ENCODE assay signal across 15 mouse cellular contexts in the genomic region with DNA sequence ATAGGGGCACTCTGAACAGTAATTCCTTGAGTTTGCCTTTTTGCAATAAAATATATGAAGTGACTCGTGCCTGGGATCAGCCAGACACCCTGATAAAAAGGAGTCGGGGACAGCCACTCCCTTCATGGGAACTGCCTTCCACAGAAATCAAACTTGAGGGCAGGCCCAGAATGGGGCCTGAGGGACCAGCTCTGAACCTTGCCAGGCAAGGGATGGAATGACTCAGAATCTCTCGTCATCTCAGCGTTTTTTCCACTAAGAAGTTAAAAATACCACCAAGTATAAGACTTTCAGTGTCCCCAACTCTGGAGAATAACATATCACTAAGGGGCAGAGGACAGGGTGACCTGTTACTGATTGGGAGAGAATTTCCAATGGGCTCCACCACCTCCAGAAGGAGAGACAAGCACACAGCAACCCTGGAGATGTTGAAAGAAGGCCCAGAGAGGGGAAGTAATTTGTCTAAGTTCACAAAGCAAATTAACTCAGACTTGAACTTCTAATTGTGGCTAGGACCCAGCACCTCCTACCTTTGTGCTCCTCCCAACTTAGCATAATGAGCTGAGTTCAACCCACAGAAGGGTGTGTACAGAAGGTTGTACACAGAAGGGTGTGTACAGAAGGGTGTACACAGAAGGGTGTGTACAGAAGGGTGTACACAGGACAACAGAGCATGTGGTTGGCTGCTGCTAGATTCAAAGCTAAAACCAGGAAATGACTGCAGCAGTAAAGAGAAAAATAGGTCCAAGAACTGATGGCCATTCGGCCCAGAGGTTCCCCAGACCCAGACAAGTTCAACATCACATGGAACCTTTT. TPM values are rescaled to one million over a fixed set of nuclear protein-coding genes. Genes with fewer than 3 reads are reported as not detected.
DNase-seq lines count a peak whose midpoint lies in the region; ATAC-seq and TF ChIP-seq lines count a peak whose summit lies in the region.
"Had no signal": no experiment of that assay in that cellular context is flagged by ENCODE, and none has a peak within 500 bp of the region (broad histone marks: within the 10 kb centered on the region; RNA-seq: fewer than 3 reads in every experiment).

No protein-coding gene starts in this region.

- no peaks in the 10 kb centered on the region for H3K79me2 ChIP-seq in MEL (ENCODE audit: control insufficient read depth, insufficient read depth, low read length, poor library complexity)

- H3K4me3 ChIP-seq in heart, embryonic 12.5 days, result no peak overlapping the region
- no peak overlapping the region for H3K4me3 ChIP-seq in MEL (ENCODE audit: control insufficient read depth in 1 of 2, insufficient read depth in 1 of 2, low read depth in 2 of 2, low read length in 2 of 2)
- H3K4me3 ChIP-seq in stomach, embryonic 14.5 days (ENCODE audit: low read depth, low read length), result no peak overlapping the region
- no peak overlapping the region for H3K4me3 ChIP-seq in neural tube, embryonic 15.5 days (replicated peaks)
- H3K4me3 ChIP-seq: left cerebral cortex, adult 2 months; limb, embryonic 15.5 days had no signal

- peak; percentile 92 for DNase-seq in heart, adult 11 months
- DNase-seq in MEL (ENCODE audit: low read depth, low spot score), result peak; percentile 47
- peak; percentile 78 for DNase-seq in induced T-regulatory cell, adult 2 months (ENCODE audit: low read depth)
- DNase-seq in ovary, postnatal 10 days (ENCODE audit: low spot score), result no peak
- no peak for DNase-seq in T-cell, adult 2 months (ENCODE audit: low spot score)
- DNase-seq: kidney, adult 18-20 months; lung, postnatal 36 days; midbrain, embryonic 14.5 days had no signal

- no peak for TF ChIP-seq CTCF in MEL (IDR thresholded peaks at IDR 0.05 in 2 of 3, conservative IDR thresholded peaks at IDR 0.05 in 1 of 3; ENCODE audit: control insufficient read depth in 1 of 3, insufficient read depth in 1 of 3, low read depth in 2 of 3, low read length in 3 of 3, poor library complexity in 1 of 3, severe bottlenecking in 1 of 3)

- H3K4me1 ChIP-seq in heart, embryonic 12.5 days (replicated peaks), result peaks cover 9% of the 10 kb centered on the region; the same call in 1 of the 2 replicates
- peaks cover 11 to 29% of the 10 kb centered on the region in 2 experiments for H3K4me1 ChIP-seq in MEL (ENCODE audit: control insufficient read depth in 1 of 2, insufficient read depth in 2 of 2, low read length in 2 of 2)
- H3K4me1 ChIP-seq in stomach, embryonic 14.5 days (ENCODE audit: control insufficient read depth, insufficient read depth, low read length), result no peaks in the 10 kb centered on the region
- H3K4me1 ChIP-seq in neural tube, embryonic 15.5 days, result no peaks in the 10 kb centered on the region

- 51% methylated on average over 5 of the region's 5 CpGs for WGBS in heart, embryonic 12.5 days
- WGBS in stomach, embryonic 14.5 days, result 75% methylated on average over 5 of the region's 5 CpGs
- WGBS in neural tube, embryonic 15.5 days, result 85% methylated on average over 5 of the region's 5 CpGs

- TF ChIP-seq RAD21 in MEL (IDR thresholded peaks at IDR 0.05; ENCODE audit: low read depth, low read length), result no peak

- H3K27me3 ChIP-seq in heart, embryonic 12.5 days (replicated peaks), result 0 out of 2 replicates have a peak, but pooled peaks cover 5% of the 10 kb centered on the region
- no peaks in the 10 kb centered on the region for H3K27me3 ChIP-seq in MEL (ENCODE audit: control insufficient read depth in 1 of 2, insufficient read depth in 2 of 2, low read length in 2 of 2)
- H3K27me3 ChIP-seq in stomach, embryonic 14.5 days (ENCODE audit: control insufficient read depth, insufficient read depth, low read length), result no peaks in the 10 kb centered on the region
- no peaks in the 10 kb centered on the region for H3K27me3 ChIP-seq in neural tube, embryonic 15.5 days (replicated peaks)
- H3K27me3 ChIP-seq: limb, embryonic 15.5 days had no signal

- no peaks in the 10 kb centered on the region for H3K9me3 ChIP-seq in heart, embryonic 12.5 days (replicated peaks)
- no peaks in the 10 kb centered on the region for H3K9me3 ChIP-seq in MEL (replicated peaks; ENCODE audit: insufficient read depth, low read length)
- H3K9me3 ChIP-seq in stomach, embryonic 14.5 days (ENCODE audit: control insufficient read depth, low read depth, low read length), result no peaks in the 10 kb centered on the region
- no peaks in the 10 kb centered on the region for H3K9me3 ChIP-seq in neural tube, embryonic 15.5 days (replicated peaks)
- H3K9me3 ChIP-seq: limb, embryonic 15.5 days had no signal

- no peaks in the 10 kb centered on the region for H3K36me3 ChIP-seq in heart, embryonic 12.5 days
- H3K36me3 ChIP-seq in MEL (ENCODE audit: control insufficient read depth in 1 of 2, insufficient read depth in 2 of 2, low read length in 2 of 2), result peaks cover 0 to 21% of the 10 kb centered on the region in 2 experiments; a peak in 2 of 4 replicates
- H3K36me3 ChIP-seq in stomach, embryonic 14.5 days (ENCODE audit: control insufficient read depth, insufficient read depth, low read length), result no peaks in the 10 kb centered on the region
- H3K36me3 ChIP-seq in neural tube, embryonic 15.5 days, result no peaks in the 10 kb centered on the region
- H3K36me3 ChIP-seq: limb, embryonic 15.5 days had no signal

- no peak for ATAC-seq in heart, embryonic 12.5 days (ENCODE audit: insufficient number of reproducible peaks, low FRiP score)
- ATAC-seq in stomach, embryonic 14.5 days (ENCODE audit: insufficient number of reproducible peaks, insufficient read depth, low FRiP score, low read depth), result 0 out of 2 replicates have a peak, but pooled peaks have one; percentile 60
- no peak for ATAC-seq in neural tube, embryonic 15.5 days (ENCODE audit: low FRiP score)
- ATAC-seq: forebrain, embryonic 14.5 days had no signal

- H3K4me2 ChIP-seq in heart, embryonic 12.5 days, result no peak overlapping the region
- H3K4me2 ChIP-seq in stomach, embryonic 14.5 days (replicated peaks; ENCODE audit: low read depth, low read length), result no peak overlapping the region
- H3K4me2 ChIP-seq in neural tube, embryonic 15.5 days, result no peak overlapping the region
- H3K4me2 ChIP-seq: limb, embryonic 15.5 days had no signal

- H3K9ac ChIP-seq in heart, embryonic 12.5 days, result no peak overlapping the region
- H3K9ac ChIP-seq in MEL (ENCODE audit: control insufficient read depth, low read depth, low read length, poor library complexity, severe bottlenecking), result no peak overlapping the region
- H3K9ac ChIP-seq in stomach, embryonic 14.5 days (replicated peaks; ENCODE audit: low read depth, low read length), result no peak overlapping the region
- no peak overlapping the region for H3K9ac ChIP-seq in neural tube, embryonic 15.5 days (replicated peaks)
- H3K9ac ChIP-seq: limb, embryonic 15.5 days had no signal

- no peak for TF ChIP-seq POLR2A in MEL (IDR thresholded peaks at IDR 0.05; ENCODE audit: control insufficient read depth in 1 of 2, insufficient read depth in 1 of 2, low read depth in 1 of 2, low read length in 2 of 2, poor library complexity in 1 of 2)

- no peak overlapping the region for H3K27ac ChIP-seq in heart, embryonic 12.5 days (ENCODE audit: poor library complexity, severe bottlenecking)
- H3K27ac ChIP-seq in MEL (ENCODE audit: control insufficient read depth, low read depth, low read length), result peak overlapping the region; percentile 9; the same call in 1 of the 2 replicates
- H3K27ac ChIP-seq in stomach, embryonic 14.5 days (ENCODE audit: low read length), result no peak overlapping the region
- H3K27ac ChIP-seq in neural tube, embryonic 15.5 days (replicated peaks), result no peak overlapping the region
- H3K27ac ChIP-seq: left cerebral cortex, adult 2 months; limb, embryonic 15.5 days had no signal

- no peak for TF ChIP-seq EP300 in MEL (IDR thresholded peaks at IDR 0.05; ENCODE audit: low read depth in 1 of 2, low read length in 2 of 2)

TF ChIP-seq in MEL, 35 proteins besides CTCF, POLR2A, EP300 and RAD21:
- TF ChIP-seq POLR2AphosphoS5 (IDR thresholded peaks at IDR 0.05; ENCODE audit: borderline replicate concordance, low read depth, low read length), result peak; percentile 83; the same call in 1 of the 2 replicates
- no peak for TF ChIP-seq SIN3A (IDR thresholded peaks at IDR 0.05; ENCODE audit: low read length)
- 0 out of 2 replicates have a peak, but pooled peaks have one; percentile 18 for TF ChIP-seq ETS1 (IDR thresholded peaks at IDR 0.05; ENCODE audit: low read depth, low read length)
- TF ChIP-seq BHLHE40 (IDR thresholded peaks at IDR 0.05; ENCODE audit: borderline replicate concordance, low read depth, low read length), result peak; percentile 42; the same call in 1 of the 2 replicates

RNA-seq across cellular contexts. Expression of gene Il6ra, which starts 32.8 kb away (rescaled TPM):
- 0.47 and 0.59 TPM in 2 replicates for polyA plus RNA-seq in heart, embryonic 12.5 days (2016; fragmentation: Nextera tagmentation; extraction: Ambion mirVana)
- total RNA-seq in MEL (2012; rRNA removed), result 0.13 and 0.15 TPM in 2 replicates
- polyA plus RNA-seq in MEL (2012; ENCODE audit: insufficient read depth in 1 of 2, insufficient read length in 2 of 2, low read depth in 1 of 2, low replicate concordance in 2 of 2, missing spikeins in 1 of 2), result 1 to 10 TPM in 1 of 2 experiments, not detected in 1; 3.4 TPM
- polyA plus RNA-seq in stomach, embryonic 14.5 days (2014; fragmentation: Nextera tagmentation; extraction: Ambion mirVana), result 1.6 and 1.8 TPM in 2 replicates
- 1.2 and 1.5 TPM in 2 replicates for polyA plus RNA-seq in neural tube, embryonic 15.5 days (2015; fragmentation: Nextera tagmentation; extraction: Ambion mirVana)

RNA-seq across cellular contexts. Expression of gene She, which starts 49.1 kb away (rescaled TPM):
- polyA plus RNA-seq in heart, embryonic 12.5 days (2016; fragmentation: Nextera tagmentation; extraction: Ambion mirVana), result 9.6 and 10.5 TPM in 2 replicates
- 3.3 and 5.3 TPM in 2 replicates for total RNA-seq in MEL (2012; rRNA removed)
- polyA plus RNA-seq in MEL (2012; ENCODE audit: insufficient read depth in 1 of 2, insufficient read length in 2 of 2, low read depth in 1 of 2, low replicate concordance in 2 of 2, missing spikeins in 1 of 2), result 1 to 10 TPM in 1 of 2 experiments, not detected in 1; 3.5 TPM
- 4.0 and 5.7 TPM in 2 replicates for polyA plus RNA-seq in stomach, embryonic 14.5 days (2014; fragmentation: Nextera tagmentation; extraction: Ambion mirVana)
- polyA plus RNA-seq in neural tube, embryonic 15.5 days (2015; fragmentation: Nextera tagmentation; extraction: Ambion mirVana), result 1.4 and 2.0 TPM in 2 replicates
- total RNA-seq: granulocyte monocyte progenitor cell, adult 5-6 weeks had no signal

Comparison
In these comparisons a context has a peak if more than half of its experiments do, and no peak if none do; other contexts are left out.
1. DNase-seq: peak in heart, adult 11 months (single experiment), MEL (single experiment) and induced T-regulatory cell, adult 2 months (single experiment); none in ovary, postnatal 10 days (single experiment) and T-cell, adult 2 months (single experiment).